Mouse (Mus musculus): Measurements from ENCODE around the gene Fam205a2.
"Not testable (repeated sequence)": the region's sequence is repeated elsewhere in the genome, so short reads cannot be mapped to it uniquely, and the experiment has no call there.

The Fam205a2 gene

GRCm38 (mm10) chr4:42528075-42528474 is at the start of gene Fam205a2:
Gene Fam205a2 (minus strand): TSS chr4:42528175.
- DNase-seq (ENCODE audit: low spot score): not testable (repeated sequence)
